Mouse (Mus musculus) MEL (cell line): ENCODE data around the gene Nwd1. TPM values are rescaled to one million over a fixed set of nuclear protein-coding genes. Genes with fewer than 3 reads are reported as not detected.
A peak's percentile ranks its signal among the peaks of the same experiment; 100 is the strongest.

Experiments used
- DNase-seq: peaks from one replicate; pipeline ENCODE4 v3.0.0; 2011; ENCODE audit warnings: low read depth, low spot score
- H3K27ac ChIP-seq: 2 replicates; pipeline ENCODE4 v1.5.1; 2012; ENCODE audit warnings: low read depth, mild to moderate bottlenecking, control low read depth, low read length, moderate library complexity; ENCODE audit not compliant: control insufficient read depth
- H3K27me3 ChIP-seq, 2 experiments: fragments of 150-350 bp in 1 of 2; sonication (generic) in 1 of 2; 2 replicates each; pipeline ENCODE4 v1.6.1; 2012; ENCODE audit warnings: low read length in 2 of 2, mild to moderate bottlenecking in 2 of 2, improper control_type of control experiment in 1 of 2, moderate library complexity in 1 of 2; ENCODE audit not compliant: insufficient read depth in 2 of 2, control insufficient read depth in 1 of 2
- H3K36me3 ChIP-seq, 2 experiments: 2 replicates each; pipeline ENCODE4 v1.6.1; 2012 to 2014; ENCODE audit warnings: low read length in 2 of 2, improper control_type of control experiment in 1 of 2, inconsistent platforms in 1 of 2, mild to moderate bottlenecking in 1 of 2; ENCODE audit not compliant: insufficient read depth in 2 of 2, control insufficient read depth in 1 of 2
- H3K4me1 ChIP-seq, 2 experiments: fragments of 150-350 bp in 1 of 2; sonication (generic) in 1 of 2; 2 replicates each; pipeline ENCODE4 v1.6.1; 2012; ENCODE audit warnings: low read length in 2 of 2, improper control_type of control experiment in 1 of 2, mild to moderate bottlenecking in 1 of 2; ENCODE audit not compliant: insufficient read depth in 2 of 2, control insufficient read depth in 1 of 2
- H3K4me3 ChIP-seq, 2 experiments: fragments of 150-350 bp in 1 of 2; sonication (generic) in 1 of 2; 2 replicates each; pipeline ENCODE4 v1.5.1; 2012; ENCODE audit warnings: low read depth in 2 of 2, low read length in 2 of 2, mild to moderate bottlenecking in 2 of 2, moderate library complexity in 2 of 2, control low read depth in 1 of 2, improper control_type of control experiment in 1 of 2; ENCODE audit not compliant: control insufficient read depth in 1 of 2, insufficient read depth in 1 of 2
- H3K79me2 ChIP-seq: 2 replicates; pipeline ENCODE4 v1.6.1; 2012; ENCODE audit warnings: mild to moderate bottlenecking, low read length, moderate library complexity; ENCODE audit not compliant: control insufficient read depth, poor library complexity, insufficient read depth
- H3K9ac ChIP-seq: 2 replicates; pipeline ENCODE4 v1.6.1; 2012; ENCODE audit warnings: low read depth, mild to moderate bottlenecking, control low read depth, low read length, moderate library complexity; ENCODE audit not compliant: control insufficient read depth, poor library complexity, severe bottlenecking
- H3K9me3 ChIP-seq: fragments of 150-350 bp; sonication (generic); replicated peaks from 2 replicates; pipeline ENCODE4 v1.6.1; 2012; ENCODE audit warnings: mild to moderate bottlenecking, low read length, improper control_type of control experiment, moderate library complexity; ENCODE audit not compliant: insufficient read depth
- CHD2 ChIP-seq: IDR thresholded peaks from 2 replicates; pipeline ENCODE4 v1.6.1; 2011; ENCODE audit warnings: low read length, improper control_type of control experiment
- CTCF ChIP-seq, 3 experiments: IDR thresholded peaks in 2 of 3; conservative IDR thresholded peaks in 1 of 3; 2 replicates each; pipeline ENCODE4 v1.5.1; 2011 to 2012; ENCODE audit warnings: low read length in 3 of 3, low read depth in 2 of 3, mild to moderate bottlenecking in 2 of 3, improper control_type of control experiment in 1 of 3, inconsistent platforms in 1 of 3, mixed read lengths in 1 of 3, moderate library complexity in 1 of 3; ENCODE audit not compliant: control insufficient read depth in 1 of 3, insufficient read depth in 1 of 3, poor library complexity in 1 of 3, severe bottlenecking in 1 of 3
- ETS1 ChIP-seq: IDR thresholded peaks from 2 replicates; pipeline ENCODE4 v1.6.1; 2012; ENCODE audit warnings: low read depth, mild to moderate bottlenecking, inconsistent platforms, low read length, improper control_type of control experiment, moderate library complexity
- GABPA ChIP-seq: IDR thresholded peaks from 2 replicates; pipeline ENCODE4 v1.6.1; 2012; ENCODE audit warnings: low read depth, mild to moderate bottlenecking, inconsistent platforms, low read length, improper control_type of control experiment, moderate library complexity
- JUND ChIP-seq: IDR thresholded peaks from 2 replicates; pipeline ENCODE4 v1.6.1; 2011; ENCODE audit warnings: low read depth, mild to moderate bottlenecking, improper control_type of control experiment, low read length
- KAT2A ChIP-seq: conservative IDR thresholded peaks from 2 replicates; pipeline ENCODE4 v1.6.1; 2012; ENCODE audit warnings: low read depth, low read length, improper control_type of control experiment, inconsistent platforms
- MEF2A ChIP-seq: IDR thresholded peaks from 2 replicates; pipeline ENCODE4 v1.6.1; 2014; ENCODE audit warnings: low read depth, mild to moderate bottlenecking, inconsistent platforms, low read length, improper control_type of control experiment; ENCODE audit not compliant: poor library complexity, insufficient replicate concordance, severe bottlenecking; ENCODE audit errors: extremely low read depth
- MXI1 ChIP-seq: IDR thresholded peaks from 2 replicates; pipeline ENCODE4 v1.6.1; 2011; ENCODE audit warnings: mild to moderate bottlenecking, low read depth, low read length, improper control_type of control experiment
- NRF1 ChIP-seq: IDR thresholded peaks from 2 replicates; pipeline ENCODE4 v1.6.1; 2014; ENCODE audit warnings: low read depth, mild to moderate bottlenecking, inconsistent platforms, low read length, improper control_type of control experiment, moderate library complexity; ENCODE audit not compliant: poor library complexity, insufficient read depth, severe bottlenecking
- SMC3 ChIP-seq: IDR thresholded peaks from 2 replicates; pipeline ENCODE4 v1.6.1; 2011; ENCODE audit warnings: low read depth, low read length, improper control_type of control experiment
- TAL1 ChIP-seq: IDR thresholded peaks from 2 replicates; pipeline ENCODE4 v1.6.1; 2012; ENCODE audit warnings: mild to moderate bottlenecking, inconsistent platforms, low read length, moderate library complexity, mixed read lengths
- TBP ChIP-seq: IDR thresholded peaks from 2 replicates; pipeline ENCODE4 v1.8.0; 2011; ENCODE audit warnings: low read depth, low read length, improper control_type of control experiment
- UBTF ChIP-seq: IDR thresholded peaks from 2 replicates; pipeline ENCODE4 v1.6.1; 2012; ENCODE audit warnings: low read depth, mild to moderate bottlenecking, inconsistent platforms, low read length, improper control_type of control experiment, moderate library complexity, borderline replicate concordance; ENCODE audit not compliant: insufficient read depth
- ZC3H11A ChIP-seq: IDR thresholded peaks from 2 replicates; pipeline ENCODE4 v1.6.1; 2012; ENCODE audit warnings: low read depth, mild to moderate bottlenecking, inconsistent platforms, low read length, improper control_type of control experiment
- polyA plus RNA-seq, 2 experiments: library from polyadenylated mRNA; stranded (reverse) in 1 of 2; unstranded in 1 of 2; fragments of >175 nt in 1 of 2; fragments of >200 nt in 1 of 2; gene quantifications; 2 replicates each; pipeline versions ENCODE4 v1.2.1 to v1.2.4; 2012; ENCODE audit warnings: low replicate concordance in 2 of 2, low read depth in 1 of 2; ENCODE audit not compliant: insufficient read length in 2 of 2, insufficient read depth in 1 of 2, missing spikeins in 1 of 2
- total RNA-seq: library from RNA; depleted of rRNA; stranded (reverse); fragments of 300-350 nt; gene quantifications from 2 replicates; pipeline ENCODE4 v1.2.3, GENCODE M21; 2012; rRNA removed

Gene Nwd1
- total and polyA plus RNA-seq, 3 experiments = 0.03 TPM; not detected in 2

GRCm38 (mm10) chr8:72765696-72766095 lies 119.2 kb downstream of the Nwd1 start:
- Histone ChIP-seq H3K9ac (no peak overlapping the region), H3K27ac (no peak overlapping the region), H3K36me3 (no peaks in the 10 kb centered on the region), H3K79me2 (no peaks in the 10 kb centered on the region), H3K9me3 (no peaks in the 10 kb centered on the region), H3K27me3 (no peaks in the 10 kb centered on the region), H3K4me3 (no peak overlapping the region), H3K4me1 (no peaks in the 10 kb centered on the region)
- TF ChIP-seq TBP (no peak), KAT2A (no peak), NRF1 (no peak), CTCF (IDR thresholded peaks at IDR 0.05 in 2 of 3, conservative IDR thresholded peaks at IDR 0.05 in 1 of 3; ENCODE audit: control insufficient read depth in 1 of 3, insufficient read depth in 1 of 3, low read depth in 2 of 3, low read length in 3 of 3, poor library complexity in 1 of 3, severe bottlenecking in 1 of 3) (no peak), ZC3H11A (no peak), JUND (no peak), TAL1 (no peak), UBTF (no peak)
- peak; percentile 16 for DNase-seq

GRCm38 (mm10) chr8:72766777-72767176 lies 120.3 kb downstream of the Nwd1 start:
- no peak for DNase-seq
- H3K9me3 ChIP-seq = no peaks in the 10 kb centered on the region
- no peaks in the 10 kb centered on the region for H3K27me3 ChIP-seq
- no peaks in the 10 kb centered on the region for H3K4me1 ChIP-seq
- no peak overlapping the region for H3K27ac ChIP-seq
- no peak overlapping the region for H3K4me3 ChIP-seq
- H3K79me2 ChIP-seq = no peaks in the 10 kb centered on the region
- no peak overlapping the region for H3K9ac ChIP-seq
- H3K36me3 ChIP-seq = no peaks in the 10 kb centered on the region
- TF ChIP-seq SMC3 = no peak
- no peak for TF ChIP-seq ETS1
- TF ChIP-seq MXI1 = no peak
- no peak for TF ChIP-seq GABPA
- TF ChIP-seq MEF2A = no peak
- TF ChIP-seq CHD2 = no peak
- TF ChIP-seq, all 39 proteins: peak for 0

Other genes starting within 250 kb of the Nwd1 start
- 18.6 and 19.1 TPM in 2 replicates for gene Eps15l1, start 225.3 kb upstream of the Nwd1 start, total RNA-seq
- 10 to 100 TPM in 1 of 2 experiments, not detected in 1; 40.8 TPM for gene Eps15l1, start 225.3 kb upstream of the Nwd1 start, polyA plus RNA-seq
- 3.9 and 4.0 TPM in 2 replicates for gene Calr3, start 202.8 kb upstream of the Nwd1 start, total RNA-seq
- gene Calr3, start 202.8 kb upstream of the Nwd1 start, polyA plus RNA-seq = 1 to 10 TPM in 1 of 2 experiments, not detected in 1; 2.7 TPM
- 8.4 and 9.2 TPM in 2 replicates for gene 1700030K09Rik, start 202.8 kb upstream of the Nwd1 start, total RNA-seq
- 10 to 100 TPM in 1 of 2 experiments, not detected in 1; 10.3 TPM for gene 1700030K09Rik, start 202.8 kb upstream of the Nwd1 start, polyA plus RNA-seq
- 21.1 and 24.6 TPM in 2 replicates for gene Cherp, start 171.5 kb upstream of the Nwd1 start, total RNA-seq
- 100 to 1,000 TPM in 1 of 2 experiments, 10 to 100 TPM in 1; 78.0 to 106 TPM for gene Cherp, start 171.5 kb upstream of the Nwd1 start, polyA plus RNA-seq
- gene Slc35e1, start 154.1 kb upstream of the Nwd1 start, total RNA-seq = 24.4 and 31.7 TPM in 2 replicates
- gene Slc35e1, start 154.1 kb upstream of the Nwd1 start, polyA plus RNA-seq = 10 to 100 TPM in 1 of 2 experiments, not detected in 1; 30.4 TPM
- gene Med26, start 98.4 kb upstream of the Nwd1 start, total RNA-seq = 14.1 and 15.0 TPM in 2 replicates
- 10 to 100 TPM in 1 of 2 experiments, not detected in 1; 28.3 TPM for gene Med26, start 98.4 kb upstream of the Nwd1 start, polyA plus RNA-seq
- gene Smim7, start 75.6 kb upstream of the Nwd1 start, total RNA-seq = 34.3 and 39.3 TPM in 2 replicates
- gene Smim7, start 75.6 kb upstream of the Nwd1 start, polyA plus RNA-seq = 10 to 100 TPM in 1 of 2 experiments, not detected in 1; 43.6 TPM
- 0.92 and 1.1 TPM in 2 replicates for gene Tmem38a, start 74.7 kb upstream of the Nwd1 start, total RNA-seq
- 1 to 10 TPM in 1 of 2 experiments, not detected in 1; 3.0 TPM for gene Tmem38a, start 74.7 kb upstream of the Nwd1 start, polyA plus RNA-seq
- gene Sin3b, start 76.6 kb downstream of the Nwd1 start, total RNA-seq = 123 and 139 TPM in 2 replicates
- 100 to 1,000 TPM in 1 of 2 experiments, not detected in 1; 115 TPM for gene Sin3b, start 76.6 kb downstream of the Nwd1 start, polyA plus RNA-seq
- gene F2rl3, start 115.2 kb downstream of the Nwd1 start, total RNA-seq = 0.08 TPM in 1 of 2 replicates, not detected in the other
- under 1 TPM in 1 of 2 experiments, not detected in 1; 0.11 TPM for gene F2rl3, start 115.2 kb downstream of the Nwd1 start, polyA plus RNA-seq